Mouse (Mus musculus): ENCODE data around the gene Olfr31. TPM values are rescaled to one million over a fixed set of nuclear protein-coding genes. Genes with fewer than 3 reads are reported as not detected.
A peak's percentile ranks its signal among the peaks of the same experiment; 100 is the strongest.

Gene Olfr31
- polyA plus RNA-seq (2015; fragmentation: Nextera tagmentation; extraction: Ambion mirVana): not detected in 2 replicates

DNA sequence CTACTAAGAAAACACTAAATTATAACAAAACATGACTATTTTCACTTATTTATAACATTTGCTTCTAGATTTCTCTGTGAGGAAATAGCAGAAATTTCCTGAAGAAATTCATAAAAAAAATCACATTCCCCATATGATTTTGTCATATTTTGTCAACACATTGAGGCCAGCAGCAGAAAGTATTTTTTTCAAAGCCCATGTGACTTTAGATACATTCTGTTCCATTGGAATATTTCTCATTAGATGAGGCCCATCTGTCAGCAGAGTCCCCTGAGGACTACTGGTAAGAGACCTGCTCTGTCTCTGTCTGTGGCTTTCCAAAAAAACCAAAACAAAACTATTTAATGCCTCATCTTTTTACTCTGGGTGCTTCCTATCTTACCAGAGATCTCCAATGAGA, at the start of gene Olfr31:
Olfr31 (plus strand) TSS at position 301 of the 400 bp plus-strand sequence.
- no peak within 1 kb of the TSS for H3K9ac ChIP-seq (ENCODE audit: low read depth, low read length)
- no peaks in the 10 kb centered on the region for H3K4me1 ChIP-seq (ENCODE audit: control insufficient read depth, insufficient read depth, low read length)
- no peak within 1 kb of the TSS for H3K4me3 ChIP-seq (ENCODE audit: low read length)
- no peak within 1 kb of the TSS for H3K4me2 ChIP-seq (ENCODE audit: low read depth, low read length)
- no peak within 1 kb of the TSS for H3K27ac ChIP-seq (ENCODE audit: low read length)
- no peak for ATAC-seq
- H3K27me3 ChIP-seq (replicated peaks; ENCODE audit: control insufficient read depth, insufficient read depth, low read length): no peaks in the 10 kb centered on the region
- H3K9me3 ChIP-seq (ENCODE audit: control insufficient read depth, low read length): no peaks in the 10 kb centered on the region
- no peaks in the 10 kb centered on the region for H3K36me3 ChIP-seq (ENCODE audit: control insufficient read depth, insufficient read depth, low read length)

DNA sequence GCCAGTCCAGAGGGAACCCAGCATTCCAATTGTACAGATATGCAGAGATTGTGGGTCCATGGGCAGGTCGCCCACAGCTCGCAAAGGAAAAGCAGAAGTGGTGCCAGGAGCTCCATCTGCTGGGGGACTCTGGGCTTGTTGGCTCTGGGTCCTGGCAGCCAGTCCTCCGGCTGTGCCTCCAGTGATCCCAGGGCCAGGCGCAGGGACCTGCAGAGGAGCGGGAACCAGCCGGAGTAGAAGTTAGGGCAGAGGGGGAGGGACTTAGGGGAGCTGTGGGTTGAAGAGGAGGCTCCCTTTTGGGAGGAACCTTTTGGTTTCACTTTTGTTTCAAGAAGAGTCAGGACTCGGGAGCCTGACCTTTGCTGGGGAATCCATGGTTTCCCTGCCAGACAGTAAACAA, 28.2 kb upstream of the Olfr31 start:
- Histone ChIP-seq H3K9me3 (ENCODE audit: control insufficient read depth, low read length) (no peaks in the 10 kb centered on the region), H3K27me3 (replicated peaks; ENCODE audit: control insufficient read depth, insufficient read depth, low read length) (no peaks in the 10 kb centered on the region), H3K36me3 (ENCODE audit: control insufficient read depth, insufficient read depth, low read length) (no peaks in the 10 kb centered on the region), H3K4me1 (ENCODE audit: control insufficient read depth, insufficient read depth, low read length) (no peaks in the 10 kb centered on the region), H3K9ac (ENCODE audit: low read depth, low read length) (0 out of 2 replicates have a peak overlapping the region, but pooled peaks have one; percentile 33), H3K27ac (ENCODE audit: low read length) (no peak overlapping the region), H3K4me2 (ENCODE audit: low read depth, low read length) (0 out of 2 replicates have a peak overlapping the region, but pooled peaks have one; percentile 27), H3K4me3 (ENCODE audit: low read length) (peak overlapping the region; percentile 30)
- ATAC-seq: peak; percentile 83
- WGBS: 53% methylated on average over 7 of the region's 7 CpGs

DNA sequence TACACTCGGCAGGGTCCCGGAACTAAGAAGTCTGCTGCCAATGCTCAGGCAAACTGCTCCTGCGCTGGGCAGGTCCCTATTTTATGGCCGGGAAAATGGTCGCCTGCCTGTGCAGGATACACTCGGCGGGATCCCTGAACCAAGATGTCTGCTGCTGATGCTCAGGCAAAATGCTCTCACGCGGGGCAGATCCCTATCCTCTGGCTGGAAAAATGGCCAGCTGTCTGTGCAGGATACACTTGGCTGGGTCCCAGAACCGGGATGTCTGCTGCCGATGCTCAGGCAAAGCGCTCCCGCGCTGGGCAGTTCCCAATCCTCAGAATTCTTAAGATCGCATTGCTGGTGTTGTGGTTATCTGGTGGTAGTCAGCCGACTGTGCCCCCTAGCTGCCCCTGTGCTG, 13.7 kb upstream of the Olfr31 start:
- H3K4me2 ChIP-seq (ENCODE audit: low read depth, low read length): peak overlapping the region; percentile 30; the same call in 1 of the 2 replicates
- no peaks in the 10 kb centered on the region for H3K36me3 ChIP-seq (ENCODE audit: control insufficient read depth, insufficient read depth, low read length)
- ATAC-seq: no peak
- H3K4me3 ChIP-seq (ENCODE audit: low read length): no peak overlapping the region; the same call in 1 of the 2 replicates
- 38% methylated on average over 16 of the region's 16 CpGs for WGBS
- no peaks in the 10 kb centered on the region for H3K27me3 ChIP-seq (replicated peaks; ENCODE audit: control insufficient read depth, insufficient read depth, low read length)
- H3K27ac ChIP-seq (ENCODE audit: low read length): no peak overlapping the region
- no peaks in the 10 kb centered on the region for H3K4me1 ChIP-seq (ENCODE audit: control insufficient read depth, insufficient read depth, low read length)
- H3K9me3 ChIP-seq (ENCODE audit: control insufficient read depth, low read length): no peaks in the 10 kb centered on the region
- no peak overlapping the region for H3K9ac ChIP-seq (ENCODE audit: low read depth, low read length)

DNA sequence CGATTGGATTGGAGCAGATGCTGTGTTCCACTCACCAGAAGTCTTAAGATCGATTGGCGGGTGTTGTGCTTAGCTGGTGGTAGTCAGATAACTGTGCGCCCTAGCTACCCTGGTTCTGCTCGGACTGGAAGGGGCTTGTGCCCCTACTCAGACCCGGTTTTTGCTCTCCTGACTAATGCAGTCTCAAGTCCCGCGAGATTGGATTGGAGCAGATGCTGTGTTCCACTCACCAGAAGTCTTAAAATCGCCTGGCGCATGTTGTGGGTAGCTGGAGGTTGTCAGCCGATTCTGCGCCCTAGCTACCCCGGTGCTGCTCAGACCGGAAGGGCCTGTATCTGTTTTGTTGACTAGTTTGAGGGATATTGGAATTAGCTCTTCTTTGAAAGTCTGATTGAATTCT, 13.2 kb upstream of the Olfr31 start:
- ATAC-seq: no peak
- 51% methylated on average over 14 of the region's 14 CpGs for WGBS
- Histone ChIP-seq H3K4me3 (ENCODE audit: low read length) (no peak overlapping the region; the same call in 1 of the 2 replicates), H3K27ac (ENCODE audit: low read length) (no peak overlapping the region), H3K36me3 (ENCODE audit: control insufficient read depth, insufficient read depth, low read length) (no peaks in the 10 kb centered on the region), H3K4me1 (ENCODE audit: control insufficient read depth, insufficient read depth, low read length) (no peaks in the 10 kb centered on the region), H3K9ac (ENCODE audit: low read depth, low read length) (no peak overlapping the region), H3K4me2 (ENCODE audit: low read depth, low read length) (no peak overlapping the region), H3K9me3 (ENCODE audit: control insufficient read depth, low read length) (no peaks in the 10 kb centered on the region), H3K27me3 (replicated peaks; ENCODE audit: control insufficient read depth, insufficient read depth, low read length) (no peaks in the 10 kb centered on the region)

DNA sequence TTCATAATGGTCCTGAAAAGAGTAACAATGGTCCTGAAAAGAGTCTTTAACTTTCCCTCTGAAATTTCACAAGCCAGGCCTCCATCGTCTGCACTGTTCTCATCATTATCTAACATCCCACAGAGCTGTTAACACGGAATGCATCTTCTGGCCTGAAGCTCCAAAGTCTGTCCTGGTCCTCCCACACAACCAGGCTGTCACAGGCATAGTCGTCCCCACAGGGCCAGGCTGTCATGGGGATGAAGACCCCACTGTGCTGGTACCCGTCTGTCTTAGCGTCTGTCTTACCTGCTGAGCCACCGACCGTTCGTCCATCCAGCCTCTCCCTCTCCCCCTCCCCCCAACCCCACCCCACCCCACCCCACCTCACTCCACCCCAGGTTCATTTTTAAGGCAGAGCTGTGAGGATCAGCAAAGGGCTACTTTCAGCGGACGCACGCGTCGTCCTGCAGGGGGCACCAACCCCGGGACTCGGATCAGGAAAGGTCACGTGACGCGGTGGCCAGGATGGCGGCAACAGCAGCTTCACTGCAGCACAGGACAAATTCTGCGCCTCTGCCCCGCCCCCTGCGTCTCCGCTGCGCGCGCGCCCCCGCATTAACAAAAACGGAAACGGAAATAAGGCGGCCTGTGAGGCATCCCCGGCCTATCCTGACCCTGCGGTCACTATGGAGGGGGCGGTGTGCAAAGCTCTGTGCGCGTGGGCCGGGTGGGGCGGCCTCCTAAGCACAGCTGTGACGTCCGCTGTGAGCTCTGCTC, 22.7 kb downstream of the Olfr31 start:
- peak overlapping the region; percentile 58 for H3K4me3 ChIP-seq (ENCODE audit: low read length)
- H3K4me2 ChIP-seq (ENCODE audit: low read depth, low read length): peak overlapping the region; percentile 90
- peak overlapping the region; percentile 67 for H3K9ac ChIP-seq (ENCODE audit: low read depth, low read length)
- H3K36me3 ChIP-seq (ENCODE audit: control insufficient read depth, insufficient read depth, low read length): peaks cover 17% of the 10 kb centered on the region; the same call in 1 of the 2 replicates
- peaks cover 28% of the 10 kb centered on the region for H3K9me3 ChIP-seq (ENCODE audit: control insufficient read depth, low read length)
- ATAC-seq: peak; percentile 89
- H3K27ac ChIP-seq (ENCODE audit: low read length): peak overlapping the region; percentile 64
- H3K27me3 ChIP-seq (replicated peaks; ENCODE audit: control insufficient read depth, insufficient read depth, low read length): no peaks in the 10 kb centered on the region
- H3K4me1 ChIP-seq (ENCODE audit: control insufficient read depth, insufficient read depth, low read length): no peaks in the 10 kb centered on the region
- 5% methylated on average over 40 of the region's 40 CpGs for WGBS

DNA sequence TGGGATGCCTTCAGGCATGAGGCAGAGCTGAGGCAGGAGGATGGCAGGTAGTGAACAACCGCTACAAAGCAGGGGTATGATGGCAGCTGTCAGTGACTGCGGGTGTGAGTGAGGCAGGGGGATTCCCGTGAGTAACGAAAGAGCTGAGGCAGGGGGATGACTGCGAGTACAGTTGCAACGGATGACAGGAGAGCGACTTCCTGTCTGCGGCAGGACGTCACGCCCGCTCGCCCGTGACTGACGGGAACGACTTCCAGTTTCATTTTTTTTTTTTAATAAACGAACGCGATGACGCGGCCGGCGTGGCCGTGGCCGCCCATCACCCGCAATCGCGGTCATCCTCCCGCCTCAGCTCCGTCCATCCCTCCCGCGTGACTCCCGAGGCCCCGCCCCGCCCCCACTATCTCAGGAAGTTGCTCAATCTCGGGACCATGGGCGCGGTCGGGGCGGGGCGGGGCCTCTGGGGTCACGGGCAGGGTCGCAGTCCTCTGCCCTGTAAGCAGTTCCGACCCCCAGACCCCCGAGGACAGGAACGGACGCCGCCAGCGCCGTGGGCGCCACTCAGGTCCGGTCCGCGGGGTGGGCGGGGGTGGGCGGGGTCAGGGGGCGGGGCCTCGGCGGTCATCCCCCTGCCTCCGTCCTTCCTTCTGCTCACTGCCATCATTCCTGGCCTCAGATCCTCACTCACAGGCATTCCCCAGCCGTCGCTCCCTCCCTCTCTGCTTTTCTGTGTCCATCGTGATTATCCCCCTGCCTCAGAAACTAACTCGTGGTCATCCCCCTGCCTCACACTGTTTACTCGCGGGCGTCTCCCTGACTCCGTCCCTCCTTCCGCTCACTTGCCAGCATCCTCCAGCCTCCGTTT, 23.6 kb downstream of the Olfr31 start, which contains the start of gene Il3ra:
Il3ra (plus strand) TSS at position 328 of the 865 bp plus-strand sequence.
- Histone ChIP-seq H3K27ac (ENCODE audit: low read length) (peak within 1 kb of the TSS; percentile 64), H3K36me3 (ENCODE audit: control insufficient read depth, insufficient read depth, low read length) (peaks cover 17% of the 10 kb centered on the region; the same call in 1 of the 2 replicates), H3K9me3 (ENCODE audit: control insufficient read depth, low read length) (peaks cover 37% of the 10 kb centered on the region), H3K4me1 (ENCODE audit: control insufficient read depth, insufficient read depth, low read length) (no peaks in the 10 kb centered on the region), H3K27me3 (replicated peaks; ENCODE audit: control insufficient read depth, insufficient read depth, low read length) (no peaks in the 10 kb centered on the region), H3K4me3 (ENCODE audit: low read length) (peak within 1 kb of the TSS; percentile 58), H3K9ac (ENCODE audit: low read depth, low read length) (peak within 1 kb of the TSS; percentile 67), H3K4me2 (ENCODE audit: low read depth, low read length) (peak within 1 kb of the TSS; percentile 90)
- peak; percentile 72 for ATAC-seq
- 2% methylated on average over 59 of the region's 69 CpGs for WGBS

DNA sequence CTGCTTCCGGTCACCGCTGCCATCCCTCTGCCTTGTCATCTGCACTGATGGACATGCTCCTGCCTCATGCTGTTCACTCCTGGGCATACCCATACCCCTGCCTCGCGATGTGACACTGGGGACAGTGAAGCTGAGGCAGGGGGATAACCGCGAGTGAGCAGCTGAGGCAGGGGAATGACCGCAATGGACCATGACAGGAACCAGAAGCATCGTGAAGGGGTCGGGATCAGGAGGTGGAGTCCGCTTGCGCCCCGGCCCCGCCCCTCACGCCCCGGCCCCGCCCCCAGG, 24.1 kb downstream of the Olfr31 start:
- peak overlapping the region; percentile 64; the same call in 1 of the 2 replicates for H3K27ac ChIP-seq (ENCODE audit: low read length)
- peaks cover 17% of the 10 kb centered on the region; the same call in 1 of the 2 replicates for H3K36me3 ChIP-seq (ENCODE audit: control insufficient read depth, insufficient read depth, low read length)
- peak overlapping the region; percentile 90 for H3K4me2 ChIP-seq (ENCODE audit: low read depth, low read length)
- H3K27me3 ChIP-seq (replicated peaks; ENCODE audit: control insufficient read depth, insufficient read depth, low read length): no peaks in the 10 kb centered on the region
- peaks cover 42% of the 10 kb centered on the region for H3K9me3 ChIP-seq (ENCODE audit: control insufficient read depth, low read length)
- peak overlapping the region; percentile 67; the same call in 1 of the 2 replicates for H3K9ac ChIP-seq (ENCODE audit: low read depth, low read length)
- ATAC-seq: no peak; the same call in none of the 2 replicates
- peak overlapping the region; percentile 58 for H3K4me3 ChIP-seq (ENCODE audit: low read length)
- no peaks in the 10 kb centered on the region for H3K4me1 ChIP-seq (ENCODE audit: control insufficient read depth, insufficient read depth, low read length)
- 24% methylated on average over 13 of the region's 16 CpGs for WGBS

DNA sequence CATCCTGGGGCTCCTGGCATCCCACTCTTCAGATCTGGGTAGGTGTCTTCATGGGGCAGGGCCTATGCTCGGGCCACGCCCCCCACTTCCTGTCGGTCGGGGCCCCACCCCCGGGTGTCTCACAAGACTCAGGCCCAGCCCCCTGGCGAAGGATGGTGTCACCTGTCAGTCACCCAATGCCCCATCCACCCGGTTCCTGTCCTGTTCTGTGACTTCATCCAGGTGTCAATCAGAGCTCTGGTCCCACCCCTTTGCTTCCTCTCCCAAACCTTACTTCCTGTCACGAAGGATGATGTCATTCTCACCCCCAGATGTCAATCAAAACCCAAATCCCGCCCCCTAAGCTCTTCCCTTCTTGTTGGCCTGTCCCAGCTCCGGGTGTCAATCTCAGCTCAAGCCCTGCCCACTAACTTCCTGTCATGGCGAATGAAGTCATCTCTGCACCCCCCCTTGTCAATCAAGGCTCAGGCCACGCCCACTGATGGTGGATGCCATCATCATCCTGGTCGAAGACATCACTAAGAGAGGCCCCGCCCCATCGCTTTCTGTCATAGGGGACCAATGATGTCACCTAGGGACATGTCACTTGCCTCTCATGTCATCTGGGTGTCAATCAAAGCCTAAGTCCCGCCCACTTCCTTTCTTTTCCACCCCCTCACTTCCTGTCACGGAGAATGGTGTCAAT, 24.7 kb downstream of the Olfr31 start:
- Histone ChIP-seq H3K9ac (ENCODE audit: low read depth, low read length) (no peak overlapping the region), H3K9me3 (ENCODE audit: control insufficient read depth, low read length) (peaks cover 45% of the 10 kb centered on the region), H3K27me3 (replicated peaks; ENCODE audit: control insufficient read depth, insufficient read depth, low read length) (no peaks in the 10 kb centered on the region), H3K4me1 (ENCODE audit: control insufficient read depth, insufficient read depth, low read length) (no peaks in the 10 kb centered on the region), H3K27ac (ENCODE audit: low read length) (no peak overlapping the region), H3K4me3 (ENCODE audit: low read length) (peak overlapping the region; percentile 58), H3K4me2 (ENCODE audit: low read depth, low read length) (peak overlapping the region; percentile 90; the same call in 1 of the 2 replicates), H3K36me3 (ENCODE audit: control insufficient read depth, insufficient read depth, low read length) (peaks cover 17% of the 10 kb centered on the region; the same call in 1 of the 2 replicates)
- WGBS: 80% methylated on average over 17 of the region's 17 CpGs
- peak; percentile 10; the same call in 1 of the 2 replicates for ATAC-seq

Measured in intestine, embryonic 16.5 days (tissue).